Mouse (Mus musculus) spleen, adult 2 months (tissue): Measurements from ENCODE around the gene Dennd5b. TPM values are rescaled to one million over a fixed set of nuclear protein-coding genes. Genes with fewer than 3 reads are reported as not detected.
"Not testable (repeated sequence)": the region's sequence is repeated elsewhere in the genome, so short reads cannot be mapped to it uniquely, and the experiment has no call there.

Experiments
- DNase-seq, 2 experiments: peaks; one replicate each; pipeline versions ENCODE4 v3.0.0 to v3.0.0-alpha.2; 2012 to 2021; ENCODE audit warnings: low spot score in 2 of 2, low read depth in 1 of 2
- H3K27ac ChIP-seq: fragments of 200-500 bp; 2 replicates; pipeline ENCODE4 v1.5.1; 2012; ENCODE audit warnings: low read length, inconsistent platforms; ENCODE audit not compliant: insufficient read depth
- H3K27me3 ChIP-seq: fragments of 200-500 bp; 2 replicates; pipeline ENCODE4 v1.6.1; 2012; ENCODE audit warnings: mild to moderate bottlenecking, moderate library complexity, low read length, inconsistent platforms; ENCODE audit not compliant: control insufficient read depth, insufficient read depth
- H3K36me3 ChIP-seq: fragments of 200-500 bp; 2 replicates; pipeline ENCODE4 v1.6.1; 2012; ENCODE audit warnings: mild to moderate bottlenecking, low read length, inconsistent platforms; ENCODE audit not compliant: control insufficient read depth, insufficient read depth
- H3K4me1 ChIP-seq: fragments of 200-500 bp; 2 replicates; pipeline ENCODE4 v1.6.1; 2011; ENCODE audit warnings: inconsistent platforms; ENCODE audit not compliant: control insufficient read depth, insufficient read depth, insufficient read length
- H3K4me3 ChIP-seq: fragments of 200-500 bp; 2 replicates; pipeline ENCODE4 v1.5.1; 2011; ENCODE audit warnings: mild to moderate bottlenecking, inconsistent platforms; ENCODE audit not compliant: insufficient read depth, insufficient read length; ENCODE audit errors: extremely low read depth
- CTCF ChIP-seq: fragments of 200-500 bp; IDR thresholded peaks from 2 replicates; pipeline ENCODE4 v1.5.1; 2011; ENCODE audit warnings: mild to moderate bottlenecking, inconsistent platforms; ENCODE audit not compliant: insufficient read depth, insufficient read length, insufficient replicate concordance; ENCODE audit errors: extremely low read depth
- POLR2A ChIP-seq: fragments of 200-500 bp; IDR thresholded peaks from 2 replicates; pipeline ENCODE4 v1.6.1; 2011; ENCODE audit warnings: low read depth, low read length, inconsistent platforms
- WGBS: fragments of 180-500 bp; shearing (Covaris S2); methylation state at CpG from one replicate; pipeline ENCODE4 v1.1.7; 2018; 5-methylcytosine and 5-hydroxymethylcytosine counted together
- polyA plus RNA-seq: library from polyadenylated mRNA; depleted of rRNA; stranded (reverse); fragments of >200 nt; gene quantifications from 2 replicates; pipeline ENCODE4 v1.2.3, GENCODE M21; 2012

Gene Dennd5b
- polyA plus RNA-seq, 1 experiment, result 5.1 TPM

- peaks cover 3% of the 10 kb centered on the region; the same call in 1 of the 2 replicates for H3K4me1 ChIP-seq
- DNase-seq, result no peak
- H3K27ac ChIP-seq, result no peak overlapping the region
- H3K27me3 ChIP-seq, result no peaks in the 10 kb centered on the region
- no peak overlapping the region for H3K4me3 ChIP-seq
- TF ChIP-seq CTCF (no peak), POLR2A (no peak)
- no peaks in the 10 kb centered on the region for H3K36me3 ChIP-seq
- 73% methylated on average over 2 of the region's 2 CpGs for WGBS
Measured at GRCm38 (mm10) chr6:149137936-149138335, 36.5 kb upstream of the Dennd5b start.

DNA sequence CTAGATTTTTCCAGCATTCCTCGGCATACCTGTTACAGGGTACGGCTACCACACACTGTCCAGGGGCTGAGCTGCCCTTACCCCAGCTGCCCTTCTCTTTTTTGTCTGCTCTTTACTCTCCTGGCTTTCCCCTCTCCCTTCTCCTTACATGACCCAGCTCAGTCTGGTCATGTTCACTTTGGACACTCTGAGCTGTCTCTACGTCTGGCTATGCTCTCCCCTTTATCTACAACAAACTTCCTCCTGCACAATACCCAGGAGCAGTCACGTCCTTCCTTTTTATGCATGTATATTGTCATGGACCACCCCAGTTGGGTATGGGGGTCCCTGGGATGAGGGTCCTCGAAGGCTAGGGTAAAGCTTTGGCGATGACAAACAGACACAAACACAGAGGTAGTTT, 34.2 kb upstream of the Dennd5b start:
- Histone ChIP-seq H3K4me1 (peaks cover 3% of the 10 kb centered on the region; the same call in 1 of the 2 replicates), H3K27me3 (no peaks in the 10 kb centered on the region), H3K4me3 (no peak overlapping the region), H3K27ac (no peak overlapping the region), H3K36me3 (no peaks in the 10 kb centered on the region)
- DNase-seq, result no peak
- TF ChIP-seq POLR2A (no peak), CTCF (no peak)
- 79% methylated on average over 6 of the region's 6 CpGs for WGBS

GRCm38 (mm10) chr6:149134391-149135150, 33.1 kb upstream of the Dennd5b start:
- DNase-seq, result no peak
- no peaks in the 10 kb centered on the region for H3K36me3 ChIP-seq
- peaks cover 3% of the 10 kb centered on the region; the same call in 1 of the 2 replicates for H3K4me1 ChIP-seq
- no peak for TF ChIP-seq CTCF
- TF ChIP-seq POLR2A, result no peak
- no peaks in the 10 kb centered on the region for H3K27me3 ChIP-seq
- WGBS, result 78% methylated on average over 5 of the region's 5 CpGs
- H3K27ac ChIP-seq, result no peak overlapping the region
- no peak overlapping the region for H3K4me3 ChIP-seq

- no peak for TF ChIP-seq POLR2A
- peak; percentile 42; the same call in 1 of the 2 replicates for TF ChIP-seq CTCF
- Histone ChIP-seq H3K36me3 (no peaks in the 10 kb centered on the region), H3K27ac (no peak overlapping the region), H3K4me3 (no peak overlapping the region), H3K27me3 (no peaks in the 10 kb centered on the region), H3K4me1 (no peaks in the 10 kb centered on the region)
- 26% methylated on average over 5 of the region's 5 CpGs for WGBS
- peak; percentile 21 to 67 for DNase-seq
Measured at GRCm38 (mm10) chr6:149132311-149133077, 31.0 kb upstream of the Dennd5b start.

DNA sequence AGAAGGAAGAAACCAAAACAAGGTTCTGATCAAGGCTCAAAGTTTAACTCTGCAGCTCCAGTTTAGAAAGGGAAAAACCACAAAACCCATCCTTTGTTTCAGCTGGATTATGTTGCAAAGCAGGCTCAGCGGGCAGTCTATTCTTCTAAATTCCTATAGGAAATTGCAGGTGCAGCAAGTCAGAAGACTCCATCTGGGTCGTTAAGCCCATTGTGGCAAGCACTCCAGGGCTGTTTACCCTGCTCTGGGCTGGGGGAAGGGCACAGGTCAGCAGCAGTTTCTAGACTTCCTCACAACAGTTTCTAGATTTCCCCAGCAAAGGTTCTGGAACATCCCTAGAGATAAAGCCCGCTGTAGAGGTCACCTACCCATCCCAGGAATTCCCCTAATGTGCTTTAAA, 29.6 kb upstream of the Dennd5b start:
- Histone ChIP-seq H3K27ac (no peak overlapping the region), H3K27me3 (no peaks in the 10 kb centered on the region), H3K4me3 (no peak overlapping the region), H3K36me3 (no peaks in the 10 kb centered on the region), H3K4me1 (no peaks in the 10 kb centered on the region)
- WGBS, result 51% methylated on average over 3 of the region's 3 CpGs
- no peak for DNase-seq
- TF ChIP-seq POLR2A, result no peak
- TF ChIP-seq CTCF, result no peak

DNA sequence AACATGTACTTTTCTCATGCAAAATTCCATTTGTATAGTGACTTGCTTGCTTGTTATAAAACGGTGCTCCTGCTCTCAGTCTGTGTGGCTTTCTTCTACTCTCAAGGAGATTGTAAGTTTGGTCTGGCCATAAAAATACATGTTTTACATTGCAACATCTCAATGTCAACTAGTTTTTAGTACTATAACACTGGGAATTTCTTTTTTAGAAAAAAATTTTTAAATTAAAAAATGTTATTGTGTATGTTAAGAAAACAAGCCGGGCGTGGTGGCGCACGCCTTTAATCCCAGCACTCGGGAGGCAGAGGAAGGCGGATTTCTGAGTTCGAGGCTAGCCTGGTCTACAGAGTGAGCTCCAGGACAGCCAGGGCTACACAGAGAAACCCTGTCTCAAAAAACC, 28.4 kb upstream of the Dennd5b start, which contains the start of gene Gm10203:
Gm10203 (plus strand) TSS at position 301 of the 400 bp plus-strand sequence.
- WGBS, result 91% methylated on average over 8 of the region's 8 CpGs
- DNase-seq, H3K27ac ChIP-seq, H3K36me3 ChIP-seq, H3K4me3 ChIP-seq, H3K4me1 ChIP-seq, H3K27me3 ChIP-seq: not testable (repeated sequence)

DNA sequence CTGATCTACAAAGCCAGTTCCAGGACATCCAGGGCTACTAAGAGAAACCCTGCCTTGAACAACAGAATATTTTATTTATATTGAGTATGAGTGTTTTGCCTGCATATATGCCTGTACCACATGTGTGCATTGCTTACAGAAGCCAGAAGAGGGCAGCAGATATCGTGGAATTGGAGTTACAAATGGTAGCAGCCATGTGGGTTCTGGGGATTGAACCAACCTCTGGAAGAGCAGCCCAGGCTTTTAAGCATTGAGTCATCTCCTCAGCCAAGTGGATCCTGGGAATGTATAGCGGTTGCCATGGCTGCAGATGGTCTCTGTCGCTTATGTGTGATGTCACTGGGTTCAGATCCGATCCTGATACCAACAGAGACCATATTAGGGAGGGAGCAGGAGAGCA, 25.2 kb upstream of the Dennd5b start:
- Histone ChIP-seq H3K27ac (no peak overlapping the region), H3K36me3 (no peaks in the 10 kb centered on the region), H3K4me3 (no peak overlapping the region), H3K4me1 (no peaks in the 10 kb centered on the region), H3K27me3 (no peaks in the 10 kb centered on the region)
- DNase-seq, result peak in 1 of 2 experiments; percentile 52
- WGBS, result 68% methylated on average over 4 of the region's 4 CpGs
- TF ChIP-seq POLR2A (no peak), CTCF (peak; percentile 11; the same call in 1 of the 2 replicates)
